Mouse (Mus musculus) bone marrow macrophage, adult 2 months (primary cell): ENCODE results near the gene Atp5mpl.

Source experiments
- CTCF ChIP-seq: IDR thresholded peaks from 2 replicates; pipeline ENCODE4 v1.5.1; 2012; ENCODE audit warnings: low read depth, mild to moderate bottlenecking, low read length, moderate library complexity
- POLR2A ChIP-seq: IDR thresholded peaks from 2 replicates; pipeline ENCODE4 v1.6.1; 2012; ENCODE audit warnings: mild to moderate bottlenecking, low read depth, low read length, borderline replicate concordance

DNA sequence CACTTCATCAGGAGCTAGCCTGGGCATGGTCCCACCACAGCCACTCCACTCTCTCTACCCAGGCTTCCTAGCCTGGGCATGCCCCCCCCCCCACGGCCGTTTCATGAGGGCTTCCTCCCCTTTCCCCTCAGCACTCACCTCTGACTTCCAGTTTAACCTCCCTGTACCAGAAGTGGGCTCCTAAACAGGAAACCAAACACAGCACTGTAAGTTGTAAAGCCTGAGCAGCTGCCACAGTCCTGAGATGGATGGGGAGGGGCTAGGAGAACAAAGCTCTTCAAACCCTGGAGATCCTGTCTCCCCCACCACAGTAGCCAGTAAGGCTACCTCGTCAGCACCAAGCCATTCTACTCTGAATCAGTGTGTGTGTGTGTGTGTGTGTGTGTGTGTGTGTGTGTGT lies 52.7 kb downstream of the Atp5mpl start:
- TF ChIP-seq POLR2A (no peak), CTCF (no peak)
